Mouse (Mus musculus): ENCODE results near the gene Nr2c1.

Gene Nr2c1

GRCm38 (mm10) chr10:94210718-94211618 is 63.1 kb downstream of the Nr2c1 start:
- DNase-seq (ENCODE audit: low spot score) = no peak

- DNase-seq (ENCODE audit: low spot score) = no peak
Observed at GRCm38 (mm10) chr10:94211725-94212124, 63.9 kb downstream of the Nr2c1 start.

- DNase-seq (ENCODE audit: low spot score) = no peak
Observed at GRCm38 (mm10) chr10:94225026-94225750, 77.4 kb downstream of the Nr2c1 start.

GRCm38 (mm10) chr10:94230172-94230981 is 82.6 kb downstream of the Nr2c1 start:
- DNase-seq (ENCODE audit: low spot score) = no peak

- DNase-seq (ENCODE audit: low spot score) = no peak
Observed at GRCm38 (mm10) chr10:94231025-94231424, 83.2 kb downstream of the Nr2c1 start.

- DNase-seq (ENCODE audit: low spot score) = no peak
Observed at GRCm38 (mm10) chr10:94235200-94235599, 87.4 kb downstream of the Nr2c1 start.

- DNase-seq (ENCODE audit: low spot score) = no peak
Observed at GRCm38 (mm10) chr10:94241346-94241745, 93.5 kb downstream of the Nr2c1 start.

All from c-Kit-positive CD71-positive TER-119-positive erythroid progenitor cells, embryonic 14.5 days (primary cell).